Mouse (Mus musculus) myocyte (in vitro differentiated cells): ENCODE data around the gene Scamp3. TPM values are rescaled to one million over a fixed set of nuclear protein-coding genes. Genes with fewer than 3 reads are reported as not detected.

Experiments
- H3K27me3 ChIP-seq: one replicate; pipeline ENCODE4 v1.6.1; 2011; ENCODE audit not compliant: control insufficient read depth, insufficient read depth, insufficient read length
- H3K36me3 ChIP-seq: one replicate; pipeline ENCODE4 v1.6.1; 2011; ENCODE audit not compliant: control insufficient read depth, insufficient read depth
- H3K4me2 ChIP-seq: one replicate; pipeline ENCODE4 v1.6.1; 2011; ENCODE audit warnings: low read depth, control low read depth
- H3K4me3 ChIP-seq: one replicate; pipeline ENCODE4 v1.5.1; 2011; ENCODE audit warnings: mild to moderate bottlenecking, control low read depth, moderate library complexity
- H3K79me2 ChIP-seq: one replicate; pipeline ENCODE4 v1.6.1; 2011; ENCODE audit not compliant: control insufficient read depth, insufficient read depth
- H3ac ChIP-seq: one replicate; pipeline ENCODE4 v1.6.1; 2011; ENCODE audit not compliant: control insufficient read depth, insufficient read length
- CEBPB ChIP-seq: IDR thresholded peaks from 2 replicates; pipeline ENCODE4 v1.6.1; 2011; ENCODE audit warnings: mild to moderate bottlenecking, moderate library complexity; ENCODE audit not compliant: poor library complexity, insufficient read depth, severe bottlenecking
- E2F4 ChIP-seq: IDR thresholded peaks from one replicate; pipeline ENCODE4 v1.6.1; 2011; ENCODE audit warnings: mild to moderate bottlenecking, control low read depth, moderate library complexity; ENCODE audit not compliant: insufficient read depth
- MAX ChIP-seq: IDR thresholded peaks from one replicate; pipeline ENCODE4 v1.6.1; 2011; ENCODE audit warnings: low read depth, mild to moderate bottlenecking, control low read depth
- MYOD1 ChIP-seq, 3 experiments: IDR thresholded peaks; one replicate each; pipeline ENCODE4 v1.6.1; 2011; ENCODE audit warnings: control low read depth in 2 of 3, low read depth in 2 of 3, mild to moderate bottlenecking in 2 of 3, moderate library complexity in 1 of 3; ENCODE audit not compliant: insufficient read length in 2 of 3, control insufficient read depth in 1 of 3
- MYOG ChIP-seq, 3 experiments: IDR thresholded peaks; one replicate each; pipeline ENCODE4 v1.6.1; 2011; ENCODE audit warnings: control low read depth in 2 of 3, low read depth in 2 of 3, mild to moderate bottlenecking in 2 of 3; ENCODE audit not compliant: insufficient read length in 2 of 3, control insufficient read depth in 1 of 3, insufficient read depth in 1 of 3
- POLR2A ChIP-seq: IDR thresholded peaks from one replicate; pipeline ENCODE4 v1.6.1; 2011; ENCODE audit warnings: low read depth, mild to moderate bottlenecking, control low read depth, moderate library complexity; ENCODE audit not compliant: insufficient read length
- POLR2AphosphoS2 ChIP-seq: IDR thresholded peaks from one replicate; pipeline ENCODE4 v1.6.1; 2011; ENCODE audit warnings: low read depth, control low read depth; ENCODE audit not compliant: insufficient read length
- REST ChIP-seq: IDR thresholded peaks from one replicate; pipeline ENCODE4 v1.6.1; 2011; ENCODE audit warnings: mild to moderate bottlenecking, control low read depth, moderate library complexity; ENCODE audit not compliant: insufficient read depth, insufficient read length
- SRF ChIP-seq: IDR thresholded peaks from one replicate; pipeline ENCODE4 v1.6.1; 2011; ENCODE audit warnings: low read depth; ENCODE audit not compliant: control insufficient read depth, insufficient read length
- TCF12 ChIP-seq: IDR thresholded peaks from one replicate; pipeline ENCODE4 v1.6.1; 2011; ENCODE audit warnings: mild to moderate bottlenecking, control low read depth; ENCODE audit not compliant: poor library complexity, insufficient read depth, severe bottlenecking
- TCF3 ChIP-seq: IDR thresholded peaks from one replicate; pipeline ENCODE4 v1.6.1; 2011; ENCODE audit warnings: low read depth, control low read depth; ENCODE audit not compliant: insufficient read length
- USF1 ChIP-seq: IDR thresholded peaks from one replicate; pipeline ENCODE4 v1.6.1; 2011; ENCODE audit warnings: low read depth, mild to moderate bottlenecking, control low read depth, moderate library complexity
- polyA plus RNA-seq: library from polyadenylated mRNA; unstranded; fragments of >200 nt; fragmentation: generic; extraction: Trizol; gene quantifications from one replicate; pipeline ENCODE4 v1.2.1, GENCODE M21; 2012; ENCODE audit warnings: missing spikeins

Gene Scamp3
- polyA plus RNA-seq, 1 experiment = 127 TPM

GRCm38 (mm10) chr3:89195979-89196877, 19.0 kb downstream of the Scamp3 start:
- TF ChIP-seq POLR2A = peak; percentile 78
- TF ChIP-seq TCF3 = no peak
- peak; percentile 86 for TF ChIP-seq POLR2AphosphoS2
- no peak overlapping the region for H3ac ChIP-seq
- peak overlapping the region; percentile 80 for H3K4me2 ChIP-seq
- H3K36me3 ChIP-seq = no peaks in the 10 kb centered on the region
- no peaks in the 10 kb centered on the region for H3K27me3 ChIP-seq
- peak overlapping the region; percentile 31 for H3K4me3 ChIP-seq
- H3K79me2 ChIP-seq = no peaks in the 10 kb centered on the region

GRCm38 (mm10) chr3:89199839-89200238, 22.6 kb downstream of the Scamp3 start:
- no peaks in the 10 kb centered on the region for H3K36me3 ChIP-seq
- H3K79me2 ChIP-seq = peaks cover 6% of the 10 kb centered on the region
- no peak overlapping the region for H3K4me3 ChIP-seq
- no peaks in the 10 kb centered on the region for H3K27me3 ChIP-seq
- TF ChIP-seq CEBPB (no peak), TCF3 (no peak), REST (no peak), MYOD1 (IDR thresholded peaks at IDR 0.05; ENCODE audit: control insufficient read depth in 1 of 3, insufficient read length in 2 of 3, low read depth in 2 of 3) (no peak), POLR2AphosphoS2 (no peak)
- H3K4me2 ChIP-seq = no peak overlapping the region
- no peak overlapping the region for H3ac ChIP-seq

- TF ChIP-seq MYOG (IDR thresholded peaks at IDR 0.05; ENCODE audit: control insufficient read depth in 1 of 3, insufficient read depth in 1 of 3, insufficient read length in 2 of 3, low read depth in 2 of 3) (no peak), SRF (no peak), POLR2AphosphoS2 (no peak), REST (no peak), CEBPB (0 out of 2 replicates have a peak, but pooled peaks have one; percentile 19), MYOD1 (IDR thresholded peaks at IDR 0.05; ENCODE audit: control insufficient read depth in 1 of 3, insufficient read length in 2 of 3, low read depth in 2 of 3) (no peak), TCF12 (no peak), POLR2A (no peak), TCF3 (no peak), E2F4 (no peak), USF1 (peak; percentile 100), MAX (no peak)
Observed at GRCm38 (mm10) chr3:89202253-89203141, 25.2 kb downstream of the Scamp3 start, which contains the start of gene Gba. Gba (plus strand) TSS chr3:89202928.

GRCm38 (mm10) chr3:89203142-89203514, 25.9 kb downstream of the Scamp3 start:
- TF ChIP-seq MYOG (IDR thresholded peaks at IDR 0.05; ENCODE audit: control insufficient read depth in 1 of 3, insufficient read depth in 1 of 3, insufficient read length in 2 of 3, low read depth in 2 of 3) (no peak), USF1 (no peak), MYOD1 (IDR thresholded peaks at IDR 0.05; ENCODE audit: control insufficient read depth in 1 of 3, insufficient read length in 2 of 3, low read depth in 2 of 3) (no peak), REST (no peak), TCF12 (no peak), E2F4 (no peak), POLR2A (no peak), TCF3 (no peak), MAX (no peak), SRF (no peak), CEBPB (no peak), POLR2AphosphoS2 (no peak)
- H3K4me2 ChIP-seq = peak overlapping the region; percentile 93
- H3K79me2 ChIP-seq = peaks cover 6% of the 10 kb centered on the region
- no peaks in the 10 kb centered on the region for H3K27me3 ChIP-seq
- H3K36me3 ChIP-seq = peaks cover 8% of the 10 kb centered on the region
- H3K4me3 ChIP-seq = peak overlapping the region; percentile 29
- no peak overlapping the region for H3ac ChIP-seq

More at GRCm38 (mm10) chr3:89202253-89203141, 25.2 kb downstream of the Scamp3 start, which contains the start of gene Gba:
- Histone ChIP-seq H3K27me3 (no peaks in the 10 kb centered on the region), H3K4me2 (peak within 1 kb of the TSS; percentile 93), H3K4me3 (peak within 1 kb of the TSS; percentile 29), H3K36me3 (peaks cover 5% of the 10 kb centered on the region), H3K79me2 (peaks cover 6% of the 10 kb centered on the region), H3ac (no peak within 1 kb of the TSS)
